Mouse (Mus musculus) CD8-positive naive resting alpha-beta T cell, adult 2 months (primary cell): ENCODE measurements around the gene Shpk.
A peak's percentile ranks its signal among the peaks of the same experiment; 100 is the strongest.

Source experiments
- DNase-seq, 2 experiments: peaks; one replicate each; pipeline ENCODE4 v3.0.0; 2022; ENCODE audit warnings: low read depth in 2 of 2, low spot score in 2 of 2

The Shpk gene

DNA sequence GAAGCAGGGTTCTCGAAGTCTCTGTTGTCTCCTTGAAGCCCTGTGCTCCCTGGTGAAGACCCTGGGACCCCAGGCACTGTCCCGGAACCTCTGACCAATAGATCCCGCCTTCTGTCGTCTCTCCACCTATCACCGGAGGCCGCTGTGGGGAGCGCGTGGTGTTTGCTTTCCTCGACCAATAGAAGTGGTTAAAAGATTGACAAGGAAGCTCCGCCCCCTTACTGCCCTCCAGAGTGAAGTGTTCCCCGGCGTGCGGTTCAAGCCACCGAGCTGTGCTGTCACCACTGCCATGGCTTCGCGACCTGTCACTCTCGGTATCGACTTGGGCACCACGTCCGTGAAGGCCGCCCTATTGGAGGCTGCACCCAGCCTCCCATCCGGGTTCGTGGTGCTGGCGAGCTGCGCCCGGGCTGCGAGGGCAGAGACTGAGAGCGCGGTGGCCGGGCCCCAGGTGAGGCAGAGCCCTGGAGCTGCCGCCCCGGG, at the start of gene Shpk:
Gene Shpk, plus strand, starts transcription at position 231 of the 483 bp plus-strand sequence.
- peak; percentile 88 to 95 for DNase-seq

GRCm38 (mm10) chr11:73155071-73155470, 44.2 kb upstream of the Shpk start:
- no peak for DNase-seq

DNA sequence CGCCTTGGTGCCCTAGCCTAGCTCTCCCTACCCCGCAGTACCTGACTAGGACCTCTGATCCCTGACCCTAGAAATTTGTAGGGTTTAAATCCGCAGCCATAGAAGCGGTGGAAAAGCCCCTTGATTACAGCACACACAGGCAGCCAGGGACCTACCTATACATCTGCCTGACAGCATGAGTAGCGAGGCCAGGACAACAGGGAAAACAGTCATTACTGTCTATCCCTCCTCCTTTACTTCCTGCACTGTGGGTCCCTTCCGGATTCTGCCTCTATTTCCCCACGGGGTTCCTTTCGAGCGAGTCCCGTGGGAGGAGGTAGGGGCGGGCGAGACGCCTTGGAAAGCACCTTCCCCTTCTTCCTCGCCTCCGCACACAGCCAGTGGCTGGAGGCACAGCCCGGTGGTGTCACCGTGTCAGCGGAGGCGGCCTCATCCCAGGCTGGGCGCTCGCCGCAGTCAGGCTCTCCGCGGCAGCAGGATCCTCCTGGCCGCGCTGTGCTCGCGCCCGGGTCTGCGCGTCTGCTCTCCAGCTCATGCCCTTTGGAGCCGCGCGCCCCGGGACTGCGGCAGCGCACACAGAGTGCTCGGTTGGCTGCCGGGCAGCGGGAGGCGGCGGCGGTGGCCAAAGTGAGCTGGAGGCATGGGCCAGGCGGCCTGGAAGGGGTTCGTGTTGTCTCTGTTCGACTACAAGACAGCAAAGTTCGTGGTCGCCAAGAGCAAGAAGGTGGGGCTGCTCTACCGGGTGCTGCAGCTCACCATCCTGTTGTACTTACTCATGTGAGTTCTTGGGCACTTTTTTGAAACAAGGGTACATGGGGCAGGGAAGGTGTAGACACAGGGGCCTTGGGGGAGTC, 39.1 kb upstream of the Shpk start, which contains the start of gene P2rx5:
Gene P2rx5, plus strand, starts transcription at position 465 of the 854 bp plus-strand sequence.
- DNase-seq = no peak

DNA sequence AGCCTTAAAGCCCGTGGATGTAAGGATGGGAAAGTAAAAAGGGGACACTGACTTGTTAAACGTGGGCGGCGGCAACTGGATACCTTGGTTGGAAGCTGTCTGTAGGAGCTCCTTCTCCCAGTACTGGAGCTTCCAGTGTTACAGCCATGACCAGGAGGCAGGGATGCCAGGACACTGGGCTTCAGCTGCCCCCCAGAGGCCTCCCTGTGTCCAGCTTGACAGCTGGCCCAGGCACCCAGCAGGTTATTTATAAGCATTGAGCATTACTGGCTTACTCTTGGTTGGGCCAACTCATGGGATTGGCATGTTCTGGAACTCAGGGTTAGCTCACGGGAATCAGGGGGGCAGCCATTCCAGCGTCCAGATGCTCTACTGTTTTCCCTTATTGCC, 38.5 kb upstream of the Shpk start:
- DNase-seq = no peak

- DNase-seq = no peak
Measured at GRCm38 (mm10) chr11:73161616-73162015, 37.6 kb upstream of the Shpk start.

GRCm38 (mm10) chr11:73162284-73162683, 37.0 kb upstream of the Shpk start:
- no peak for DNase-seq

- DNase-seq = no peak
Measured at GRCm38 (mm10) chr11:73168071-73168470, 31.2 kb upstream of the Shpk start.

DNA sequence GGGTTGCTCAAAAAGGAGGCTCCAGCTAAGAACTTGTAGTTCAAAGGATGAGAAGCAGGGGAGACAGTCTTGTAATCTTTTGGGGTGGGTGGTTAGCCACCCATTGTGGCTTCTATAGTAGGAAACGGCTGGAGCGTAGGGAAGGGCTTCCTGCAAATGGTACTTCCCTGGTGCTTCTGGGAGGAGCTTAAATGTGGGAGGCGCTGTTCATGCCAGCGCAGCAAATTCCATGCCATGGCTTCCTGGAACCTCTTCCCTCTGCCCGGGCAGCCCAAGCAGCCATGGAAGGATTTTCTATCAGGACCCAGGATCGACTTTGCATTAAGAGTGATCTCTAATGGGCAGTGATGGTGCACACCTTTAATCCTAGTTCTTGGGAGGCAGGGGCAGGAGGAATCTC, 30.7 kb upstream of the Shpk start:
- no peak for DNase-seq

DNA sequence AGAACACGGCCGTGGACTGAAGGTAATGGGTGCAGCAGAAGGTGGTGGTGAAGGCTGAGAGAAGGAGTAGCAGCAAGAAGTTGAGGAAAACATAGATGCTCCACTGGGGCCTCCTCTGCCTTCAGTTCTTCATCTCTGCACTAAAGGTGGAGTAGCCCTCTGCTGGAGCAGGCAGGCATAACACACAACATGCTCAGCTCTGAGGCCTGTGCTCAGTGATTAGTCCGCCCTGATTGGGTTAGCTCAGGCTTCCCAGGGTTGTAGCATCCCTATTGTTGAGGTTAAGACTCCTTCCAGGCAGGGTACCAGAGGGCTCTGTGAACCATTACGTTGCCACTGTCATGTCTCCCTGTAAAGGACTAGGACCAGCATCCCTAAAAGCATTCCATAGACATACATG, 30.0 kb upstream of the Shpk start:
- peak; percentile 28 to 51 for DNase-seq

- no peak for DNase-seq
Measured at GRCm38 (mm10) chr11:73172186-73172585, 27.1 kb upstream of the Shpk start.

GRCm38 (mm10) chr11:73175612-73176011, 23.6 kb upstream of the Shpk start:
- DNase-seq = no peak

DNA sequence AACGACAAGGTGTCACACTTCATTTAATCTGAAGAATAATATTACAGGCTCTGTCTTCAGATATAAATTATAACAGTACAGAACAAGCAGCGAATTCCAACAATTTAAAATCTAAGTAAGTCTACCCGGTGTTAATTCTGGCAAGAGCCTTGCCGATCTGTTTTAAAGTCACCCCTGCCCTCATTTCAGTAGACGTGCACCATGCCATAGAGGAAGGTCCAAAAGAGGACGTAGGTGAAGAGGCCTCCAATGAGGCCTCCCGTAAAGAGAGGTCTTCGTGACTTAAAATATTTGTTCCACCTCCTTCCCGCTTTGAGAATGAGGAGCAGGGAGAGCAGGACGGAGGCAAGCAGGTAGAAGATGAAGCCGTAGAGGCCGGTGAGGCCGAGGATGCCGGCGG, 23.1 kb upstream of the Shpk start:
- DNase-seq = no peak

DNA sequence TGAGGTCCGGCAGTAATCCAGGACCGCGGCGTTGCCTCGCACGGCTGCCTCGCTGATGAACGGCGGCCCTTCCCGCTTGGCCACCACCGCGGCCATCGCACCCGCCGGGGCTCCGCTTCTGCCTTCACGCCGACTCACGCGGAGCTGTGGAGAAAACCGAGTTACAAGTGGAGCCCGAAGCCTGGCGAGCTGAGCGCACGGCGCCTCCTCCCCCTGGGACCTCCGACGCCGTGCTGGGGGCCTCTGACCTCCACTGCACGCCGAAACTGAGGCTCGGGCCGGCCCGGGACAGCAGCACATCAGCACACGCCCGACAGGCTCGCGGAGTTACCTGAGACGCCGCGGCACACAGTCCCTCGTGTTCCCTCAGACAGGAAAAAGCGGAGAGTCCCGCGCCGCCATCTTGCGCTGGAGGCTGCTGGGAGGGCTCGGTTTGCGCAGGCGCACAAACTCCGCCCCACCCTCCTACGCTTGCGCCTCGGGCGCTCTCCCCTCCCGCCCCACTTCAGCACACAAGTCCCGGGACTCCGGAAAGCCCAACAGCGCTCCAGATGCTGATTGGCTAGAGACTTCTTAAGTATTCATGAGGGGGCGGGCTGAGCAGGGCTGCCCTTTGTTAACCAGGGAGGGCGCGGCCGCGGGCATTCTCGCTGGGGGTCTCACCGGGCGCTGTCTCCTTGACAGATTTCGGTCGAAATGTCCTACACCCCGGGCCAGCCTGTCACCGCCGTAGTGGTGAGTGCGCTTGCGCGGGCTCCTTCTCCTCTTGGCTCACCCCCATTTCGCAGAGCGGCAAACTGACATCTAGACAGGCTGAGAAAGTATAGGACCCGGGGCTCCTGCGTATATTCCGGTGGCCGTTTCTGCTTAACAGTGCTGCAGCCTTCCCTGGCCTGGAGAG, 22.4 kb upstream of the Shpk start, which contains the start of the genes Emc6 and Tax1bp3:
Gene Emc6, minus strand, starts transcription at position 430 of the 901 bp plus-strand sequence.
Gene Tax1bp3, plus strand, starts transcription at position 476 of the 901 bp plus-strand sequence.
- DNase-seq = peak; percentile 94 to 95

DNA sequence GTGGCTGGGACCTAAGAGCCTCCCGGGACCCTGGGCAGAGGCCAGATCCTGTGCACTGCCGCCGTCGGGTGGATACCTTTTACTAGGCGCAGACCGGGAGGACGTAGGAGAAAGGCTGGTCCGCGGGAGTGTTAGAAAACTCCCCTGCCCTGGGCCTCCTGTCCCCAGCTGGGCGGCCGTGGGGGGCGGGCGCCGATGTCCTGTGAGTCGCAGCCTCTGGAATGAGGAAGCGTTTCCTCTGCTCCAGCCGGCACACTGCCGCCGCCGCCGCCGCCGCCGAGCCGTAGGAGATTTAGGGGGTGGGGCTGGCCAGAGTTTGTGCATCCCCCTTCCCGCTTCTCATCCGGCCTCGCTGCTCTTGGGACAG, 21.8 kb upstream of the Shpk start:
- no peak for DNase-seq

DNA sequence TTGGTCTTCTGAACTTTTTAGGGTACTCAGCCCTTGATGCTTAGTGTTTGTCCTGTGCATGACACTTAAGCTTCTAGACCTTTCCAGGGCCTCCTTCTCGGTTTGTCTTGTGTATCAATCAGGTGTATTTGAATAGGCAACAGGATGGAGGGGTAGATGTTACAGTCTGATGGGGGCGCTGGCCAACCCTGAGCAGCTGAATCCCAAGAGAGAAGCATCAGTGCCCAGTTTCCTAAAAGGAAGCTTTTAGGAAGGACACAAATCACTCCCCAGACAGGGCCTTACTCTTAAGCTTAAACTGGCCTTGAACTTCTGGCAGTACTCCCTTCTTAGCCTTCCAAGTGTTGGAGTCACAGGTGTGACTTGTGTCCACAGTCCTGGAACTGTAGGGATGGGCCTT, 21.4 kb upstream of the Shpk start:
- DNase-seq = no peak

- DNase-seq = no peak
Measured at GRCm38 (mm10) chr11:73185872-73186615, 13.2 kb upstream of the Shpk start.

- no peak for DNase-seq
Measured at GRCm38 (mm10) chr11:73187231-73187630, 12.0 kb upstream of the Shpk start.

GRCm38 (mm10) chr11:73193047-73193446, 6.2 kb upstream of the Shpk start:
- DNase-seq = no peak

DNA sequence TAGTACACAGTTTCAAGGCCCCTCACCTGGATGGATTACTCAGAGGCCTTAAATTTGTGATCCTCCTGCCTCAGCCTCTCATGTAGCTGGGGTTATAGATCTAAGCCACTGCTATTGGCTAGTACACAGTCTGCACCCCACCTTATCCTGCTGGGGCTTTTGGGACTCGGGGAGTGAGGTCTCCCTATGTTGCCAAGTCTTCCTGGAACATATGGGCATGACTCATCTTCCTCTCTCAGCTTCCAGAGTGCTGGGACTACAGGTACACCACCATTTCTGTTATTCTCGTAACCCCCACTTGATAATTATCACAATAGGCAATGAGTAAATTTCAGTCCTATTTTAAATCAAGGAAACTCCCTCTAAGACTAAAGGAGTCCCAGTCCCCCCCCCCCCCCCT, 4.8 kb upstream of the Shpk start:
- DNase-seq = no peak

- no peak for DNase-seq
Measured at GRCm38 (mm10) chr11:73198190-73198589, 1.1 kb upstream of the Shpk start.
